Mouse (Mus musculus): Measurements from ENCODE around the gene Nrn1l. TPM values are rescaled to one million over a fixed set of nuclear protein-coding genes. Genes with fewer than 3 reads are reported as not detected.

The Nrn1l gene
- 0.97 TPM in 1 of 2 replicates, not detected in the other for polyA plus RNA-seq (2014; fragmentation: Nextera tagmentation; extraction: Ambion mirVana)

DNA sequence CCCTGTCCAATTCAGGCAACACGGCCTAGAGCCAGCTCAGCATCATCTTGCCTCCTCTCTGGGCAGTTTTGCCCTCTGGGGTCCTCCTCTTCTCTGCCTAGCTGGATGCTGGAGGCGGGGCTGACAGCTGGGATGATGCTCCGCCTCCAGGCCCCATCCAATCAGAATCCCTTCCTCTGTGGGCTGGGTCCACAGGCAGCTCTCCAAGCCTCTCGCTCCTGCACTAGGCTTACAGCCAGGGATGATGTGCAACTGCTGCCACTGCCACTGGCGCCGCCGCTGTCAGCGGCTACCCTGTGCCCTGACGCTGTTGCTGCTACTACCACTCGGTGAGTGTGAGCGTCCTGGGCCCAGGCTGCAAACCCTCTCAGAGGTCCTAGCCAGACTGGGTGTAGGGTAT is at the start of gene Nrn1l:
TSS of gene Nrn1l (plus strand) at position 229 of the 400 bp plus-strand sequence.
- Histone ChIP-seq H3K4me1 (ENCODE audit: insufficient read depth) (no peaks in the 10 kb centered on the region), H3K36me3 (ENCODE audit: insufficient read depth) (peaks cover 51% of the 10 kb centered on the region), H3K9ac (no peak within 1 kb of the TSS), H3K4me3 (ENCODE audit: low read depth, low read length) (no peak within 1 kb of the TSS), H3K9me3 (ENCODE audit: low read depth, low read length) (no peaks in the 10 kb centered on the region), H3K27me3 (ENCODE audit: insufficient read depth, low read length) (no peaks in the 10 kb centered on the region), H3K4me2 (no peak within 1 kb of the TSS), H3K27ac (ENCODE audit: low read depth) (no peak within 1 kb of the TSS; the same call in 1 of the 2 replicates)
- WGBS, result 7% methylated on average over 11 of the region's 11 CpGs
- peak; percentile 92 for DNase-seq
- peak; percentile 94 for ATAC-seq (ENCODE audit: insufficient read depth)
- TF ChIP-seq CTCF (IDR thresholded peaks at IDR 0.05; ENCODE audit: low read depth), result no peak

DNA sequence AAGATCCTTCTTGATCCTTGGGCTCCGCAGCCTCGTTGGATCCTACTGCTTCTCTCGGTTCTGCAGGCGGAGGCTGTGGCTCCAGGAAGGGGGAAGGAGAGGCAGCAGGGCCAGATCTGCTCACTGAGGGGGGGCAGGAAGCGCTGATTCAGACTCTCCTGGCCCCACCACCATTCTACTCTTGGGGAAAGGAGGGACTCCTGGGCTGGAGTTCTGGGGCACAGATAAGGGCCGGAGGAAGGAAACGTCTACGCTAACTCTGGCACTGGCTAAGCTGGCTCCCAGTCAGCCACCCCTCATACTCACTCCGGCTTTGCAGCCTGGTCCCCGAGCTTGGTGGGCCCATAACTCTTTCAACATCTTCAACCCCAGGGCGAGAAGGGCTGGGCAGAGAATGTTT is 46.7 kb upstream of the Nrn1l start:
- DNase-seq (no peak), ATAC-seq (ENCODE audit: insufficient read depth) (no peak)
- no peak for TF ChIP-seq CTCF (IDR thresholded peaks at IDR 0.05; ENCODE audit: low read depth)
- Histone ChIP-seq H3K9ac (no peak overlapping the region), H3K36me3 (ENCODE audit: insufficient read depth) (peaks cover 62% of the 10 kb centered on the region), H3K4me1 (ENCODE audit: insufficient read depth) (no peaks in the 10 kb centered on the region), H3K27ac (ENCODE audit: low read depth) (no peak overlapping the region), H3K4me2 (no peak overlapping the region), H3K4me3 (ENCODE audit: low read depth, low read length) (no peak overlapping the region), H3K9me3 (ENCODE audit: low read depth, low read length) (no peaks in the 10 kb centered on the region), H3K27me3 (ENCODE audit: insufficient read depth, low read length) (no peaks in the 10 kb centered on the region)
- WGBS, result 81% methylated on average over 11 of the region's 11 CpGs

DNA sequence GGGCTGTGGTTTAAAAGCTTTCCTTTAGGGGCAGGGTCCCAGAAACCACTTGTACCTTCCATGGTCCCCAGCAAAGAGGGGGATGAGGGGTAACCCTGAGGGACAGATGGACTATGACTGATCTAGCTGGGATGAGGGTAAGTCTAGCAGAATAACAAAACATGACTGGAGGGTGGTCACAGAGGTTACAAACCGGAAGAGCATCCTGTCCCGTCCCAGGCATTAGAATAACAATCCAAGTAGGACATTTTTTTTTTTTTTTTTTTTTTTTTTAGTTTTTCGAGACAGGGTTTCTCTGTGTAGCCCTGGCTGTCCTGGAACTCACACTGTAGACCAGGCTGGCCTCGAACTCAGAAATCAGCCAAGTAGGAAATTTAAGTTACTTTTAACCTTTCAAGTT is 43.4 kb upstream of the Nrn1l start:
- DNase-seq (no peak), ATAC-seq (ENCODE audit: insufficient read depth) (no peak)
- WGBS, result 77% methylated on average over 4 of the region's 4 CpGs
- Histone ChIP-seq H3K4me3 (ENCODE audit: low read depth, low read length) (no peak overlapping the region), H3K27me3 (ENCODE audit: insufficient read depth, low read length) (no peaks in the 10 kb centered on the region), H3K4me1 (ENCODE audit: insufficient read depth) (no peaks in the 10 kb centered on the region), H3K4me2 (peak overlapping the region; percentile 55; the same call in 1 of the 2 replicates), H3K36me3 (ENCODE audit: insufficient read depth) (peaks cover 46% of the 10 kb centered on the region), H3K9me3 (ENCODE audit: low read depth, low read length) (no peaks in the 10 kb centered on the region), H3K9ac (no peak overlapping the region), H3K27ac (ENCODE audit: low read depth) (no peak overlapping the region)
- TF ChIP-seq CTCF (IDR thresholded peaks at IDR 0.05; ENCODE audit: low read depth), result no peak

DNA sequence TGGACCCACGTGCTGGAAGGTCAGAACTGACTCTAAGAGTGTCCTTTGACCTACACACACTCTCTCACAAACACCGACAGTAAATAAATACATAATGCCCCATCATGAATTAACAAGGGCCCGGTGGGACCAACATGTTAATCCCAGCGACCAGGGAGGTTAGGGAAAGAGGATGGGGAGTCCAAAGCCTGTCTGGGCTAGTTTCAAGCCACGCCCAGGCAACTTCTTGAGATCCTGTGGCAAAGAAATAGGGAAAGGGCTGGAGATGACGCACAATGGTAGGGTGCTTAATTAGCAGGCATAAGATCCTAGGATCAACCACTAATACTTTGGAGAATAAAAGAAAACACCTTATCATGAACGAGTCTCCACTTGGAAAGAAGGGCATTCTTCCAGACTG is 42.8 kb upstream of the Nrn1l start:
- no peaks in the 10 kb centered on the region for H3K4me1 ChIP-seq (ENCODE audit: insufficient read depth)
- H3K4me2 ChIP-seq, result peak overlapping the region; percentile 55
- no peak for TF ChIP-seq CTCF (IDR thresholded peaks at IDR 0.05; ENCODE audit: low read depth)
- H3K9ac ChIP-seq, result no peak overlapping the region; the same call in 1 of the 2 replicates
- H3K27me3 ChIP-seq (ENCODE audit: insufficient read depth, low read length), result no peaks in the 10 kb centered on the region
- no peak for ATAC-seq (ENCODE audit: insufficient read depth)
- peaks cover 40% of the 10 kb centered on the region for H3K36me3 ChIP-seq (ENCODE audit: insufficient read depth)
- no peaks in the 10 kb centered on the region for H3K9me3 ChIP-seq (ENCODE audit: low read depth, low read length)
- peak overlapping the region; percentile 5; the same call in 1 of the 2 replicates for H3K4me3 ChIP-seq (ENCODE audit: low read depth, low read length)
- DNase-seq, result no peak
- 75% methylated on average over 7 of the region's 7 CpGs for WGBS
- H3K27ac ChIP-seq (ENCODE audit: low read depth), result no peak overlapping the region

DNA sequence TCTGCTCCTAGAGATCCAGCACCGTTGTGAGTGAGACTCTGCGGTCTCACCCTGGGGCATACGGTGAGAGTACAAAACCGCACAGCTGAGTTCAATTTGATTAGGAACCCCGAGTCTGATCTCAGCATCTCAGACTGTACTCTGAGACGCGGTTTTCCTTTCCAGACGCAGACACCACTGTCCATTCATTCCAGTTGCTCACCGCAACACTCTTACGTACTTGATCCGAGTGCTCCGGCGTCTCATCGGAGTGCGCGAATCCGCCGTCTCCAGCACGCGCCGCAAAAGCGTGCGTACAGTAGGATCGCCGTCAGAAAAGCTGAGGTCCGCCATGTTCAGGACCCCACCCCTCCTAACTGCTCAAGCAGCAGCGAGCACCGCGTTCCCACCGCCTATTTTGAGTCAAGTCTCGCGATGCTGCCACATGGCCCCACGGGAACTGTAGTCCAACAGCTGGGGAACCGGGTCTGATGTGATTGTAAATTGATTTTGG is 41.7 kb upstream of the Nrn1l start:
- H3K4me2 ChIP-seq, result peak overlapping the region; percentile 69
- H3K4me3 ChIP-seq (ENCODE audit: low read depth, low read length), result peak overlapping the region; percentile 77
- TF ChIP-seq CTCF (IDR thresholded peaks at IDR 0.05; ENCODE audit: low read depth), result no peak
- DNase-seq, result peak; percentile 98
- peaks cover 8% of the 10 kb centered on the region for H3K4me1 ChIP-seq (ENCODE audit: insufficient read depth)
- ATAC-seq (ENCODE audit: insufficient read depth), result peak; percentile 76
- peaks cover 29% of the 10 kb centered on the region for H3K36me3 ChIP-seq (ENCODE audit: insufficient read depth)
- WGBS, result under 1% methylated on average over 34 of the region's 34 CpGs
- no peaks in the 10 kb centered on the region for H3K27me3 ChIP-seq (ENCODE audit: insufficient read depth, low read length)
- H3K9ac ChIP-seq, result peak overlapping the region; percentile 73
- peak overlapping the region; percentile 71 for H3K27ac ChIP-seq (ENCODE audit: low read depth)
- H3K9me3 ChIP-seq (ENCODE audit: low read depth, low read length), result no peaks in the 10 kb centered on the region

DNA sequence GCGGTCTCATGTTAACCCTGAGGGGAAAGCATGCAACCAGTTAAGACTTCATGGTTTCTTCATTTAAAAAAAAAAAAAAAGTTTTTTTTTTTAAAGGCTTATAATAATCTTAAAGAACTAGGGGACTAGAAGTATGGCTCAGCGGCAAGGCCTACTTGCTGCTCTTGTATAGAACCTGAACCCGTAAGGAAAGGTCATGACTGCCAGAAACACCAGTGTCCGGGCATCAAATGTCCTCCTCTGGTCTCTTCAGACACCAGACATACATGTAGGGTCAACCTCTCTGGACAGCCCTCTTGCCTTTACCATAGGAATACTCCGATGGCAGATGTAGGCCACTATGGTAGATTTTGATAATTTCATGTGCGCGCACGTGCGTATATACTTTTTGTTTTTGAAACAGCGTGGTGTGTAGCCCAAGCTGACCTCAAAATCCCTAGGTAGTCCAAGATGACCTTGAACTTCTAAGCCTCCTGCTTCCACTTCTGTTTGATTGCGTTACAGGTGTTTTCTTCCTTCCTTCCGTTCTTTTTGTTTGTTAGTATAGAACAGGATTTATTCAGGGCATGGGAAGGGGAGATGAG is 41.1 kb upstream of the Nrn1l start:
- WGBS, result 77% methylated on average over 12 of the region's 12 CpGs
- H3K36me3 ChIP-seq (ENCODE audit: insufficient read depth), result peaks cover 24% of the 10 kb centered on the region
- no peak overlapping the region for H3K9ac ChIP-seq
- H3K27me3 ChIP-seq (ENCODE audit: insufficient read depth, low read length), result no peaks in the 10 kb centered on the region
- H3K4me2 ChIP-seq, result no peak overlapping the region
- no peaks in the 10 kb centered on the region for H3K9me3 ChIP-seq (ENCODE audit: low read depth, low read length)
- no peak for DNase-seq
- no peak for ATAC-seq (ENCODE audit: insufficient read depth)
- peaks cover 12% of the 10 kb centered on the region for H3K4me1 ChIP-seq (ENCODE audit: insufficient read depth)
- no peak overlapping the region for H3K27ac ChIP-seq (ENCODE audit: low read depth)
- TF ChIP-seq CTCF (IDR thresholded peaks at IDR 0.05; ENCODE audit: low read depth), result no peak
- peak overlapping the region; percentile 77; the same call in 1 of the 2 replicates for H3K4me3 ChIP-seq (ENCODE audit: low read depth, low read length)

DNA sequence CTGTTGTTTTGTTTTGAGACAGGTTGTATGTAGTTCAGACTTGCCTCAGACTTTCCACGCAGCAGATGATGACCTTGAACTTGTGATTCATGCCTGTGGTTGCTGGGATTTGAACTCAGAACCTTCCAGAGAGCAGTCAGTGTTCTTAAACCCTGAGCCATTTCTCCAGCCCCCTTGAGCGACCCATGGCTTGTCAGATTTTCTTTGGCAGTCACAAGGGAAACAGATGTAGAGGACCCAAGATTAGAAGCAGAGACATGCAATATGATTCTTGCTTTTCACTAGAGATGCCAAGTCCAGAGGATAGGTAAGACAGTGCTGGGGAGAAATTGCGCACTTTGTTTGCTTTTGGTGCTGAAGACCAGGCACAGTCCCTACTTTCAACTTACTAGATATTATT is 40.2 kb upstream of the Nrn1l start, which contains the start of gene Cenpt:
TSS of gene Cenpt (minus strand) at position 101 of the 400 bp plus-strand sequence.
- WGBS, result 82% methylated on average over 3 of the region's 3 CpGs
- H3K27ac ChIP-seq (ENCODE audit: low read depth), result no peak within 1 kb of the TSS

More for the DNA sequence above, 40.2 kb upstream of the Nrn1l start, which contains the start of gene Cenpt:
- Histone ChIP-seq H3K9ac (no peak within 1 kb of the TSS), H3K4me2 (no peak within 1 kb of the TSS), H3K9me3 (ENCODE audit: low read depth, low read length) (no peaks in the 10 kb centered on the region), H3K4me1 (ENCODE audit: insufficient read depth) (peaks cover 12% of the 10 kb centered on the region), H3K27me3 (ENCODE audit: insufficient read depth, low read length) (no peaks in the 10 kb centered on the region), H3K36me3 (ENCODE audit: insufficient read depth) (peaks cover 15% of the 10 kb centered on the region), H3K4me3 (ENCODE audit: low read depth, low read length) (no peak within 1 kb of the TSS)
- ATAC-seq (ENCODE audit: insufficient read depth), result no peak
- DNase-seq, result no peak
- no peak for TF ChIP-seq CTCF (IDR thresholded peaks at IDR 0.05; ENCODE audit: low read depth)
